Mouse (Mus musculus) neural tube, embryonic 13.5 days (tissue): Measurements from ENCODE around the gene Gm47429. TPM values are rescaled to one million over a fixed set of nuclear protein-coding genes. Genes with fewer than 3 reads are reported as not detected.

Source experiments
- ATAC-seq: fragments of 200-750 bp; cut with Nextera tagmentation; 2 replicates; pipeline ENCODE4 v1.8.0; 2017; ENCODE audit warnings: low read depth, mild to moderate bottlenecking, moderate TSS enrichment, moderate library complexity
- H3K27ac ChIP-seq: fragments of 300-500 bp; sonication (generic); replicated peaks from 2 replicates; pipeline ENCODE4 v1.5.1; 2015; ENCODE audit warnings: moderate library complexity, mild to moderate bottlenecking, inconsistent platforms
- H3K27me3 ChIP-seq: fragments of 300-500 bp; sonication (generic); 2 replicates; pipeline ENCODE4 v1.6.1; 2015; ENCODE audit warnings: mild to moderate bottlenecking, inconsistent platforms
- H3K36me3 ChIP-seq: fragments of 300-500 bp; sonication (generic); 2 replicates; pipeline ENCODE4 v1.6.1; 2015; ENCODE audit warnings: mild to moderate bottlenecking, inconsistent platforms
- H3K4me1 ChIP-seq: fragments of 300-500 bp; sonication (generic); replicated peaks from 2 replicates; pipeline ENCODE4 v1.6.1; 2015; ENCODE audit warnings: inconsistent platforms
- H3K4me2 ChIP-seq: fragments of 300-500 bp; sonication (generic); 2 replicates; pipeline ENCODE4 v1.6.1; 2015; ENCODE audit warnings: inconsistent platforms, mild to moderate bottlenecking, moderate library complexity
- H3K4me3 ChIP-seq: fragments of 300-500 bp; sonication (generic); 2 replicates; pipeline ENCODE4 v1.5.1; 2015; ENCODE audit warnings: mild to moderate bottlenecking, inconsistent platforms
- H3K9ac ChIP-seq: fragments of 300-500 bp; sonication (generic); 2 replicates; pipeline ENCODE4 v1.6.1; 2015; ENCODE audit warnings: moderate library complexity, mild to moderate bottlenecking, inconsistent platforms
- H3K9me3 ChIP-seq: fragments of 300-500 bp; sonication (generic); 2 replicates; pipeline ENCODE4 v1.6.1; 2016; ENCODE audit warnings: inconsistent platforms
- WGBS: fragments of 180-500 bp; shearing (Covaris S2); methylation state at CpG from one replicate; pipeline ENCODE4 v1.1.7; 2015; 5-methylcytosine and 5-hydroxymethylcytosine counted together
- polyA plus RNA-seq: library from polyadenylated mRNA; unstranded; fragments of >200 nt; fragmentation: Nextera tagmentation; extraction: Ambion mirVana; gene quantifications from 2 replicates; pipeline ENCODE4 v1.2.1, GENCODE M21; 2015

The Gm47429 gene
- polyA plus RNA-seq, 1 experiment from 2014 or later = not detected

DNA sequence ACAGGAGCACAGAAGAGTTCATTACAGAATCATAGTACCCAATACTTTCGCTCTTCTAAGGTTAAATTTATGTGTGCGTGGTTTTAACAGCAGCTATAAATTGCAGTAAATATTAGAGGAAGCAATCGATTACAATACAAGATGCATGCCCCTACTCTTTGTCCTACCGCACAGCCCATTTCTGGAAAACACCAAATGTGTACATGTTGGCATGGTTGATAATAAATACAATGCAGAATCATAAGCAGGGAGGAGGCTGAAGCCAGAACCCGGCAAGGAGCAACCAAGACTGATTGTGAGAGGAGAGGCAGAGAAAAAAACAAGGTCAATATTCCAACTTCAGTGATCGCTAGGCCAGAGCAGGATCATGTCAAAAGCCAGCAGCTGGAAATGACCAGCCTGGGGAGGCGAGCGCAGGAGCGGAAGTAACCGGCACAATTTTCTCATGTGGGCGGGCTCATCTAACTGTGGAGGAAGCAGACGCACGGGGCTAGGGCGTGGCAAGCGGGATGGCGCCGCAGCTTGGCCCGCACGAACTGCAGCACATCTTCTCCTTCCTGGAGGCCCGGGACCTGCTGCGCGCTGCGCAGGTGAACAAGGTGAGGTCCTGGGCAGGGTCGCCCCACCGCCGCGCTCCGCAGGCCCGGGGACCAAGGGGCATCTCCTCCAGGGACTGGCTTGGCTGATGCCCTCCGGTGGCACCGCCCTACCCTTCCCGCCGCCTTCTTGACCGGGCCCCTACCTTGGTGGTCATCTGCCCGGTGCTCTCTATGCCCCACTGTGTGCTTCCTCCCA is 26.1 kb downstream of the Gm47429 start, which contains the start of gene Fbxw17:
Gene Fbxw17, plus strand, starts transcription at position 476 of the 795 bp plus-strand sequence.
- H3K36me3 ChIP-seq = peaks cover 26% of the 10 kb centered on the region
- no peaks in the 10 kb centered on the region for H3K27me3 ChIP-seq
- ATAC-seq = peak; percentile 99
- H3K27ac ChIP-seq = peak within 1 kb of the TSS; percentile 66
- WGBS = 14% methylated on average over 35 of the region's 35 CpGs
- H3K9me3 ChIP-seq = no peaks in the 10 kb centered on the region
- peak within 1 kb of the TSS; percentile 92 for H3K9ac ChIP-seq
- H3K4me2 ChIP-seq = peak within 1 kb of the TSS; percentile 73
- peaks cover 17% of the 10 kb centered on the region for H3K4me1 ChIP-seq
- peak within 1 kb of the TSS; percentile 80 for H3K4me3 ChIP-seq

Other genes with a start within 250 kb of the Gm47429 start
- not detected in 2 replicates for gene Gm906, start 193.6 kb downstream of the Gm47429 start, polyA plus RNA-seq
- gene Fbxw17, start 26.0 kb downstream of the Gm47429 start, polyA plus RNA-seq = 30.4 and 39.6 TPM in 2 replicates
- not detected in 2 replicates for gene Nutm2, start 23.4 kb upstream of the Gm47429 start, polyA plus RNA-seq
- not detected in 2 replicates for gene Gm904, start 199.3 kb upstream of the Gm47429 start, polyA plus RNA-seq